Mouse (Mus musculus): ENCODE measurements around the gene Kcnj5.

DNA sequence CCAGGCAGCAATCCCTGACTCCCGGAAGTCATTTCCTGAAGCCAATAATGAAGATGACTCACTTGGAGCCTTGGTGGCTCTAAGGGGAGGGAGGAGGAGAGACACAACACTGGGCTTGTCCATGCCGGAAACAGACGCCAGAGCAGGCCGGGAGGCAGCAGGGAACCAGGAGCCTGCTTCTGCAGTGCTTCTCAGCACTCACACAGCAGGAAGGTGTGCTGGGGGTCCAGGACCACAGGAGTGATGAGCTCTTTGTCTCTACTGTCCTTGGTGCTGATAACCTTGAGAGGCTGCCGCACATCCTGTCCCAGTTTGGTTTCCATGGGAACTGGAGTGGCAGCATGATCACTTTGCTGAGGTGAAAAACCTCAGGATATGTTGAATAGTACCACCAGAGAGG, 51.5 kb downstream of the Kcnj5 start:
- no peak for TF ChIP-seq CTCF (IDR thresholded peaks at IDR 0.05; ENCODE audit: insufficient read depth, low read depth, low read length)
- TF ChIP-seq POLR2A (IDR thresholded peaks at IDR 0.05; ENCODE audit: insufficient read depth, low read depth, low read length): no peak
